Mouse (Mus musculus) intestine, embryonic 16.5 days (tissue): ENCODE data around the gene Cacng1. TPM values are rescaled to one million over a fixed set of nuclear protein-coding genes. Genes with fewer than 3 reads are reported as not detected.

Source experiments
- ATAC-seq: fragments of 200-750 bp; cut with Nextera tagmentation; 2 replicates; pipeline ENCODE4 v1.8.0; 2017; ENCODE audit warnings: moderate TSS enrichment, moderate library complexity
- H3K27ac ChIP-seq: fragments of 300-500 bp; sonication (generic); 2 replicates; pipeline ENCODE4 v1.5.1; 2014; ENCODE audit warnings: mild to moderate bottlenecking, low read length
- H3K27me3 ChIP-seq: fragments of 300-500 bp; sonication (generic); replicated peaks from 2 replicates; pipeline ENCODE4 v1.6.1; 2014; ENCODE audit warnings: low read length, control low read depth, mixed read lengths; ENCODE audit not compliant: control insufficient read depth, insufficient read depth
- H3K36me3 ChIP-seq: fragments of 300-500 bp; sonication (generic); 2 replicates; pipeline ENCODE4 v1.6.1; 2014; ENCODE audit warnings: low read length, control low read depth; ENCODE audit not compliant: control insufficient read depth, insufficient read depth
- H3K4me1 ChIP-seq: fragments of 300-500 bp; sonication (generic); 2 replicates; pipeline ENCODE4 v1.6.1; 2014; ENCODE audit warnings: low read length, control low read depth, mixed read lengths; ENCODE audit not compliant: control insufficient read depth, insufficient read depth
- H3K4me2 ChIP-seq: fragments of 300-500 bp; sonication (generic); 2 replicates; pipeline ENCODE4 v1.6.1; 2014; ENCODE audit warnings: low read depth, low read length, control low read depth
- H3K4me3 ChIP-seq: fragments of 300-500 bp; sonication (generic); 2 replicates; pipeline ENCODE4 v1.5.1; 2014; ENCODE audit warnings: mild to moderate bottlenecking, low read length
- H3K9ac ChIP-seq: fragments of 300-500 bp; sonication (generic); 2 replicates; pipeline ENCODE4 v1.6.1; 2014; ENCODE audit warnings: low read depth, low read length
- H3K9me3 ChIP-seq: fragments of 300-500 bp; sonication (generic); 2 replicates; pipeline ENCODE4 v1.6.1; 2016; ENCODE audit warnings: low read length, control low read depth; ENCODE audit not compliant: control insufficient read depth
- WGBS: fragments of 180-500 bp; shearing (Covaris S2); extraction: QIAGEN DNeasy Blood & Tissue Kit; methylation state at CpG from one replicate; pipeline ENCODE4 v1.1.7; 2014; 5-methylcytosine and 5-hydroxymethylcytosine counted together
- polyA plus RNA-seq: library from polyadenylated mRNA; unstranded; fragments of >200 nt; fragmentation: Nextera tagmentation; extraction: Ambion mirVana; gene quantifications from 2 replicates; pipeline ENCODE4 v1.2.1, GENCODE M21; 2015

The Cacng1 gene
- 0.18 TPM in 1 of 2 replicates, not detected in the other for polyA plus RNA-seq

DNA sequence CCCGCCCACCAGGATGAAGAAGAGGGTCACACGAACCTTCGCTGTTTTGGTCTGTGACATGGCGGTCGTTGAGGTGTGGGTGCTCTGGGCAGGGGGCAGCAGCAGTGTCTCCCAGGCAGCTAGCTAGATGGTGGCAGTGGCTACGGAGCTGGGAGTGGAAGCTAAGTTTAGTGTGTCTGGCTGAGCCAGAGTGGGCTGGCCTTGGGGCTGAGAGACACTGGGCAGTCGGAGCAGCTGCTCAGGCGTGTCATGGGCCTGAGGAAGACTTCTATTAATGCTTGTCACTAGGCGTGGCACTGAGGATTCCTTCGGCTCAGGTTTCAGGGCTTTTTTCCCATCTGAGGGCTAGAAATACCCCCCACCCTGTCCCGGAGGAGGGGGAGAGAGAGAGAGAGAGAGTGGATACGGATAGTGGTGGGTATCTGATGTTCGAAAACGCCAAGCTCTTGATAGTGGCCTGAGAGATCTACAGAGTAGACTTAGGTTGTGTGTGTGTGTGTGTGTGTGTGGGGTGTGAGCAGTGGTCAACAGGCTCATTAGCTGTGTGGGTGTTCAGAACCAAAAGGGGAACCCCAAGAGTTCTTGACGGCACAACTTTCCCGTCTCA is at the start of gene Cacng1:
Gene Cacng1, minus strand, starts transcription at position 191 of the 607 bp plus-strand sequence.
- no peak for ATAC-seq
- H3K36me3 ChIP-seq: no peaks in the 10 kb centered on the region
- no peaks in the 10 kb centered on the region for H3K27me3 ChIP-seq
- no peak within 1 kb of the TSS for H3K4me3 ChIP-seq
- H3K4me2 ChIP-seq: no peak within 1 kb of the TSS
- H3K27ac ChIP-seq: no peak within 1 kb of the TSS
- H3K9me3 ChIP-seq: no peaks in the 10 kb centered on the region
- no peak within 1 kb of the TSS for H3K9ac ChIP-seq
- WGBS: 79% methylated on average over 16 of the region's 16 CpGs
- no peaks in the 10 kb centered on the region for H3K4me1 ChIP-seq

DNA sequence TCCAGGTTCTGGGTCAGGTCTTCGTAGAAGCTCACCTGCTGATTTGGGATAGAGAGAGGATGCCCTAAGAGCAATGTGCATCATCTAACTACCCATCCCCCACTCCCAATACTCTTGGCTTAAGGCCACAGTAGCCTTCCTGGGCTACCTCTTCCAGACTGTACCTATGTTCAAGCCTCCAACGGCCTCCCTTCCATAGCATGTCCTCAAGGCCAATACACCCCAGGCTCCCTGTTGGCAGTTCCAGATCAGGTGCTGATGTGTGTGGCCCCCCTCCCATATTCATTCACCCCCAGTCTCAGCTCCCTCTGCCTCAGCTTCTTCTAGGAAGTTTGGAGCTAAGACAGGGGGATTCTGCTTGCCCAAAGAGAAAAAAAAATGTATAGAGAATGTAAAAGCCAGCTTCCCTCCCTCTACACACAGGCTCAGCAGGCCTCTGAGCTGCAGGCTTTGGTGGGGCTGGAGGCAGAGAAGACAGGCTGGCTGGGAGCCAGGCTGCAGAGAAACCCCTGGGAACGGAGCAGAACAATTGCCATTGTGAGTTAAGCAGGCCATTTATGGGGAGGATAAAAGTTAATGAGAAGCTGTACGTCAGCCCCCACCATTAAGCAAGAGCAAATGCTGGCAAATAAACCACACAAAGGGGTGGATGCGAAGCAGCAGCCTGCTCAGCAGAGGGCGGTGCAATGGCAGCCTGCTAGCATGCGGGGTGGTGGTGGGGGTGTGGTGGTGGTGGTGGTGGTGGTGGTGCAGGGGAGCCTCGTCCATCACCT is 46.6 kb upstream of the Cacng1 start:
- no peaks in the 10 kb centered on the region for H3K27me3 ChIP-seq
- no peak overlapping the region for H3K4me2 ChIP-seq
- no peaks in the 10 kb centered on the region for H3K36me3 ChIP-seq
- H3K9me3 ChIP-seq: no peaks in the 10 kb centered on the region
- H3K27ac ChIP-seq: peak overlapping the region; percentile 33; the same call in 1 of the 2 replicates
- 27% methylated on average over 8 of the region's 8 CpGs for WGBS
- 0 out of 2 replicates have a peak overlapping the region, but pooled peaks have one; percentile 24 for H3K9ac ChIP-seq
- H3K4me3 ChIP-seq: no peak overlapping the region
- ATAC-seq: peak; percentile 66; the same call in 1 of the 2 replicates
- peaks cover 11% of the 10 kb centered on the region for H3K4me1 ChIP-seq

- Histone ChIP-seq H3K9me3 (no peaks in the 10 kb centered on the region), H3K4me3 (no peak overlapping the region), H3K4me2 (no peak overlapping the region), H3K4me1 (peaks cover 11% of the 10 kb centered on the region), H3K27ac (no peak overlapping the region), H3K36me3 (no peaks in the 10 kb centered on the region), H3K27me3 (no peaks in the 10 kb centered on the region), H3K9ac (no peak overlapping the region)
- 51% methylated on average over 10 of the region's 10 CpGs for WGBS
- ATAC-seq: peak; percentile 28; the same call in 1 of the 2 replicates
These were observed 45.6 kb upstream of the Cacng1 start for GRCm38 (mm10) chr11:107761790-107762500.

DNA sequence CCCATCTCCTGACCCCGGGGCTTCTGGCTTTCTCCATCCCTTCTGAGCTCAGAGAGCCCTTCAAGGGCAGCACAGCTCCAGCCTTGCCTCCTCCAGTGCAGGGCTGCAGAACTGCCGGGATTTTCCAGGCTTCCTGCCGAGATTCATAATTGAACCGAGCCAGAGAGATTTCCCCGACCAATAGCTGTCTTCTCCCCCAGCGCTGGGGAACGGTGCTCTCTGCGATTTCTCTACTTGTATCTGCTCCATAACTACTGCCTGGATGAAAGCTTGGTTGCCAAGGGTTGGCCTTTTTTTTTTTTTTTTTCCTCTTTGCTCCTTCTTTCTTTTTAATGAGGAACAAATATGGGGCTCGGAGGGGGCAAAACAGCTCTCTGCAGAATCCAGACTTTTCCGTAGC is 43.7 kb upstream of the Cacng1 start:
- Histone ChIP-seq H3K4me2 (no peak overlapping the region), H3K9me3 (no peaks in the 10 kb centered on the region), H3K36me3 (no peaks in the 10 kb centered on the region), H3K27me3 (no peaks in the 10 kb centered on the region), H3K4me3 (no peak overlapping the region), H3K27ac (no peak overlapping the region), H3K9ac (no peak overlapping the region), H3K4me1 (peaks cover 11% of the 10 kb centered on the region)
- ATAC-seq: no peak
- 60% methylated on average over 10 of the region's 10 CpGs for WGBS

DNA sequence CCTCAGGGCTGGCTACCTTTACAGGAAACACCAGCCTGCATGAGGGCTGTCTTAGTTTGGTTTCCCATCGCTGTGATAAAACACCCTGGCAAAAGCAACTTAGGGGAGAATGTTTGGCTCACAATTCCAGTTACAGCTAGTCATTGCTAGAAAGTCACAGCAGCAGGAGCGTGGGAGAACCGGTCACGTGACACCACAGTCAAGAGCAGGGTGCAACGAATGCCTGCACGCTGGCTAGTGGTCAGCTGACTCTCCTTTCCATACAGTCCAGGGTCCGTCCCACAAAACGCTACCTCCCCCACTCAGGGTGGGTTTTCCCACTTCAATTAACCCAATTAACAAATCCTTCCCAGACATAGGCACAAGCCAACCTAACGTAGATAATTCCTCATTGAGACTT is 43.2 kb upstream of the Cacng1 start:
- no peak for ATAC-seq
- H3K9me3 ChIP-seq: no peaks in the 10 kb centered on the region
- 84% methylated on average over 9 of the region's 9 CpGs for WGBS
- H3K4me3 ChIP-seq: no peak overlapping the region
- H3K27ac ChIP-seq: no peak overlapping the region
- no peak overlapping the region for H3K4me2 ChIP-seq
- H3K27me3 ChIP-seq: no peaks in the 10 kb centered on the region
- H3K36me3 ChIP-seq: no peaks in the 10 kb centered on the region
- peaks cover 11% of the 10 kb centered on the region for H3K4me1 ChIP-seq
- H3K9ac ChIP-seq: no peak overlapping the region

DNA sequence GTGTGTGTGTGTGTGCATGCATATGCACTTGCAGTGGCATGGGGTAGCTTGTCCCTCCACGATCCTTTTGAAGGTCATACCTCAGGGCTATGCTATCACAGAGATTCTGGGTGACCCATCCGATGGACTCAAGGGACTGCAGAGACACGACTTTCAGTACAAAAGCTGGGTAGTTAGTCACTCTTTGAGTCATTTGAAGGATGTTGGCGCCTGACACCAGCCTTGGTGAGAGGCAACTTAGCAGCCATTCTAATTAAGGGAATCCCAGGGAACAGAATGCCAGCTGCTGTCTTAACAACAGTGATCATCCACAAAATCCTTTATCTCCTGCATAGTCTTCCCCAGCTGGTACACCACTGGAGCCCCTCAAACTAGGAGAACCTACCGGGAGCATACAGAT is 32.8 kb upstream of the Cacng1 start:
- no peak overlapping the region for H3K4me3 ChIP-seq
- H3K27me3 ChIP-seq: no peaks in the 10 kb centered on the region
- H3K4me1 ChIP-seq: no peaks in the 10 kb centered on the region
- H3K9me3 ChIP-seq: no peaks in the 10 kb centered on the region
- ATAC-seq: no peak
- H3K36me3 ChIP-seq: no peaks in the 10 kb centered on the region
- H3K9ac ChIP-seq: no peak overlapping the region
- H3K4me2 ChIP-seq: no peak overlapping the region
- no peak overlapping the region for H3K27ac ChIP-seq
- 82% methylated on average over 5 of the region's 5 CpGs for WGBS

- Histone ChIP-seq H3K9ac (no peak overlapping the region), H3K4me3 (no peak overlapping the region)
- 69% methylated on average over 5 of the region's 5 CpGs for WGBS
These were observed 32.1 kb upstream of the Cacng1 start for GRCm38 (mm10) chr11:107748243-107749035.

DNA sequence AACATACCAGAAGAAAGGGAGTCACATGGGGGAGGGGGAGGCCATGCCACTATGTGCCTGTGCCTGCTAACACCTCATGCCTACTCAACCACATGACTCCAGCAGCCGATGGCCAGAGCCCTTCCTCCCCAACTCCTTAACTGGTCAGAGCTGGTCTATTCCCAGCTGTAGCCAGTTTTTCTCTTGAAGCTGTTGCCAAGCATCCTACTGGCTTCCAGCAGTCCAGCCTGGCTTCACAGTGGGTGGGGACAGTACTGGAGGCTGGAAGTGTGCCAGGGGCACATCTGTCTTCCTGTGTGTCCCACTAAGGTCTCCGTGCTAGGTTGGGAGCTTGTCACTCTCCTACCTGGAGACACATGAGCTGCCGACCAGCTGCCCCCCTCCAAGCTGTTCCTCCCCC is 26.8 kb upstream of the Cacng1 start:
- no peak overlapping the region for H3K4me3 ChIP-seq
- H3K9me3 ChIP-seq: no peaks in the 10 kb centered on the region
- H3K4me1 ChIP-seq: no peaks in the 10 kb centered on the region
- ATAC-seq: no peak
- WGBS: 58% methylated on average over 3 of the region's 3 CpGs
- H3K27me3 ChIP-seq: no peaks in the 10 kb centered on the region
- H3K4me2 ChIP-seq: no peak overlapping the region
- no peak overlapping the region for H3K9ac ChIP-seq
- no peak overlapping the region for H3K27ac ChIP-seq
- H3K36me3 ChIP-seq: no peaks in the 10 kb centered on the region

More at GRCm38 (mm10) chr11:107748243-107749035, 32.1 kb upstream of the Cacng1 start:
- no peaks in the 10 kb centered on the region for H3K36me3 ChIP-seq
- no peaks in the 10 kb centered on the region for H3K9me3 ChIP-seq
- no peak overlapping the region for H3K27ac ChIP-seq
- ATAC-seq: no peak
- H3K4me1 ChIP-seq: no peaks in the 10 kb centered on the region
- H3K27me3 ChIP-seq: no peaks in the 10 kb centered on the region
- H3K4me2 ChIP-seq: no peak overlapping the region
